Mouse (Mus musculus): ENCODE measurements at regions not wholly inside any gene's neighbourhood (a gene's known extent, or its start where the extent isn't known, plus 50 kb on each side); places are given as distances from the start of the nearest gene placed in this dataset.

- no peak for DNase-seq (ENCODE audit: low spot score)
These were observed 578.5 kb downstream of the Cetn3 start for GRCm38 (mm10) chr13:82361379-82361778.

GRCm38 (mm10) chr13:82366768-82367167 lies 583.9 kb downstream of the Cetn3 start:
- DNase-seq (ENCODE audit: low spot score), result no peak

- DNase-seq (ENCODE audit: low spot score), result no peak
These were observed 588.7 kb downstream of the Cetn3 start for GRCm38 (mm10) chr13:82371579-82371978.

GRCm38 (mm10) chr13:82372612-82373011 lies 589.7 kb downstream of the Cetn3 start:
- no peak for DNase-seq (ENCODE audit: low spot score)

- DNase-seq (ENCODE audit: low spot score), result no peak
These were observed 610.0 kb downstream of the Cetn3 start for GRCm38 (mm10) chr13:82392908-82393307.

- DNase-seq (ENCODE audit: low spot score), result no peak
These were observed 610.6 kb downstream of the Cetn3 start for GRCm38 (mm10) chr13:82393496-82393895.

- no peak for DNase-seq (ENCODE audit: low spot score)
These were observed 630.8 kb downstream of the Cetn3 start for GRCm38 (mm10) chr13:82413677-82414076.

GRCm38 (mm10) chr13:82420966-82421365 lies 638.1 kb downstream of the Cetn3 start:
- DNase-seq (ENCODE audit: low spot score), result no peak

- DNase-seq (ENCODE audit: low spot score), result no peak
These were observed 641.2 kb downstream of the Cetn3 start for GRCm38 (mm10) chr13:82423911-82424654.

GRCm38 (mm10) chr13:82424732-82425341 lies 642.0 kb downstream of the Cetn3 start:
- DNase-seq (ENCODE audit: low spot score), result no peak

- DNase-seq (ENCODE audit: low spot score), result no peak
These were observed 649.5 kb downstream of the Cetn3 start for GRCm38 (mm10) chr13:82432411-82432810.

- DNase-seq (ENCODE audit: low spot score), result no peak
These were observed 656.4 kb downstream of the Cetn3 start for GRCm38 (mm10) chr13:82439294-82439693.

GRCm38 (mm10) chr13:82453650-82454049 lies 670.8 kb downstream of the Cetn3 start:
- no peak for DNase-seq (ENCODE audit: low spot score)

- no peak for DNase-seq (ENCODE audit: low spot score)
These were observed 700.5 kb downstream of the Cetn3 start for GRCm38 (mm10) chr13:82483265-82483929.

GRCm38 (mm10) chr13:82496606-82497005 lies 713.7 kb downstream of the Cetn3 start:
- no peak for DNase-seq (ENCODE audit: low spot score)

- no peak for DNase-seq (ENCODE audit: low spot score)
These were observed 725.3 kb downstream of the Cetn3 start for GRCm38 (mm10) chr13:82508176-82508575.

- no peak for DNase-seq (ENCODE audit: low spot score)
These were observed 726.6 kb downstream of the Cetn3 start for GRCm38 (mm10) chr13:82509512-82509911.

Measured in lung, postnatal 25 days (tissue).